Mouse (Mus musculus): ENCODE data around the gene Rfesd. TPM values are rescaled to one million over a fixed set of nuclear protein-coding genes. Genes with fewer than 3 reads are reported as not detected.

Rfesd gene
- polyA plus RNA-seq, 1 experiment from 2014 or later, result 23.4 TPM

GRCm38 (mm10) chr13:75955357-75955992, 63.0 kb downstream of the Rfesd start:
- no peak for ATAC-seq (ENCODE audit: low read depth)
- no peak overlapping the region for H3K27ac ChIP-seq (ENCODE audit: low read depth, low read length)

More at GRCm38 (mm10) chr13:75955357-75955992, 63.0 kb downstream of the Rfesd start:
- Histone ChIP-seq H3K36me3 (ENCODE audit: control insufficient read depth, insufficient read depth, low read length) (no peaks in the 10 kb centered on the region), H3K4me1 (ENCODE audit: control insufficient read depth, insufficient read depth, low read length) (no peaks in the 10 kb centered on the region), H3K27me3 (ENCODE audit: control insufficient read depth, insufficient read depth, low read length) (no peaks in the 10 kb centered on the region), H3K4me3 (ENCODE audit: low read depth, low read length) (no peak overlapping the region), H3K4me2 (ENCODE audit: low read depth, low read length) (no peak overlapping the region), H3K9ac (replicated peaks; ENCODE audit: low read depth, low read length) (no peak overlapping the region), H3K9me3 (ENCODE audit: control insufficient read depth, low read length) (no peaks in the 10 kb centered on the region)

Other genes with a start within 250 kb of the Rfesd start
- 71.9 and 81.8 TPM in 2 replicates for gene Glrx, start 178.9 kb downstream of the Rfesd start, polyA plus RNA-seq (2014; fragmentation: Nextera tagmentation; extraction: Ambion mirVana)
- 29.3 and 32.2 TPM in 2 replicates for gene Rhobtb3, start 74.8 kb downstream of the Rfesd start, polyA plus RNA-seq (2014; fragmentation: Nextera tagmentation; extraction: Ambion mirVana)
- gene Spata9, start 51.6 kb downstream of the Rfesd start, polyA plus RNA-seq (2014; fragmentation: Nextera tagmentation; extraction: Ambion mirVana), result 2.9 and 3.4 TPM in 2 replicates
- gene Gpr150, start 38.3 kb upstream of the Rfesd start, polyA plus RNA-seq (2014; fragmentation: Nextera tagmentation; extraction: Ambion mirVana), result 2.6 and 3.0 TPM in 2 replicates
- gene Arsk, start 79.9 kb upstream of the Rfesd start, polyA plus RNA-seq (2014; fragmentation: Nextera tagmentation; extraction: Ambion mirVana), result 5.4 and 6.9 TPM in 2 replicates
- gene Ttc37, start 80.0 kb upstream of the Rfesd start, polyA plus RNA-seq (2014; fragmentation: Nextera tagmentation; extraction: Ambion mirVana), result 17.2 and 17.9 TPM in 2 replicates

Data from neural tube, embryonic 14.5 days (tissue).